In genomic region chr12:16541606-16542005, GRCm38 (mm10) we compare ENCODE assay signal across 24 mouse cellular contexts.
"Had no signal": no experiment of that assay in that cellular context is flagged by ENCODE, and none has a peak within 500 bp of the region (broad histone marks: within the 10 kb centered on the region; RNA-seq: fewer than 3 reads in every experiment).

No protein-coding gene starts in this region.

- H3K4me1 ChIP-seq: hindbrain, embryonic 13.5 days; hindbrain, embryonic 15.5 days; liver, embryonic 12.5 days had no signal

- H3K4me2 ChIP-seq: heart, embryonic 11.5 days; heart, embryonic 13.5 days; heart, embryonic 15.5 days; hindbrain, embryonic 13.5 days; hindbrain, embryonic 15.5 days; limb, embryonic 13.5 days; limb, embryonic 15.5 days; liver, embryonic 12.5 days had no signal

- ATAC-seq: forebrain, postnatal 0 days; hindbrain, postnatal 0 days; intestine, embryonic 16.5 days; liver, embryonic 12.5 days had no signal

- DNase-seq: forebrain, postnatal 0 days; gastrocnemius, postnatal 14 days; gastrocnemius, postnatal 36 days; heart, adult 11 months; heart, adult 2 months; heart, postnatal 14 days; heart, postnatal 36 days; kidney, adult 11 months; kidney, postnatal 14 days; kidney, postnatal 36 days; layer of hippocampus, adult 9-11 months; layer of hippocampus, postnatal 36 days; left cerebral cortex, postnatal 4 days had no signal

- H3K4me3 ChIP-seq: heart, adult 2 months; heart, embryonic 13.5 days; heart, embryonic 15.5 days; hindbrain, embryonic 13.5 days; hindbrain, embryonic 15.5 days; limb, embryonic 13.5 days; limb, embryonic 15.5 days; liver, embryonic 12.5 days had no signal

- H3K9ac ChIP-seq: forebrain, postnatal 0 days; heart, embryonic 13.5 days; heart, embryonic 15.5 days; hindbrain, embryonic 13.5 days; hindbrain, embryonic 15.5 days; limb, embryonic 13.5 days; limb, embryonic 15.5 days; liver, embryonic 12.5 days; liver, embryonic 14.5 days had no signal

- H3K27ac ChIP-seq: heart, adult 2 months; heart, embryonic 13.5 days; heart, embryonic 15.5 days; hindbrain, embryonic 13.5 days; hindbrain, embryonic 15.5 days; hindbrain, postnatal 0 days; limb, embryonic 15.5 days; liver, embryonic 12.5 days; liver, embryonic 14.5 days had no signal

- H3K27me3 ChIP-seq: heart, embryonic 13.5 days; heart, embryonic 15.5 days; hindbrain, embryonic 13.5 days; hindbrain, embryonic 15.5 days; limb, embryonic 15.5 days; liver, embryonic 12.5 days had no signal

- H3K9me3 ChIP-seq: heart, embryonic 13.5 days; heart, embryonic 15.5 days; hindbrain, embryonic 13.5 days; hindbrain, embryonic 15.5 days; limb, embryonic 13.5 days; limb, embryonic 15.5 days; liver, embryonic 12.5 days had no signal
